9 mouse cellular contexts compared by ENCODE assay signal in genomic region chr17:48362966-48363365, GRCm38 (mm10). TPM values are rescaled to one million over a fixed set of nuclear protein-coding genes. Genes with fewer than 3 reads are reported as not detected.
DNase-seq lines count a peak whose midpoint lies in the region; ATAC-seq lines count a peak whose summit lies in the region.
"Had no signal": no experiment of that assay in that cellular context is flagged by ENCODE, and none has a peak within 500 bp of the region (broad histone marks: within the 10 kb centered on the region; RNA-seq: fewer than 3 reads in every experiment).

No protein-coding gene starts in this region.

- peak; percentile 66 for ATAC-seq in frontal cortex, adult (ENCODE audit: low TSS enrichment)
- ATAC-seq in liver, embryonic 13.5 days (ENCODE audit: low read depth) = no peak
- no peak for ATAC-seq in inflammation-experienced regulatory T-cells, adult 6 months

- no peaks in the 10 kb centered on the region for H3K9me3 ChIP-seq in liver, embryonic 13.5 days (replicated peaks)
- H3K9me3 ChIP-seq: stomach, embryonic 15.5 days had no signal

- H3K27me3 ChIP-seq in liver, embryonic 13.5 days = no peaks in the 10 kb centered on the region
- H3K27me3 ChIP-seq: stomach, embryonic 15.5 days had no signal

- H3K4me3 ChIP-seq in liver, embryonic 13.5 days (replicated peaks) = no peak overlapping the region
- H3K4me3 ChIP-seq: stomach, embryonic 15.5 days had no signal

- peak; percentile 23 for DNase-seq in gastrocnemius, adult 18-20 months (ENCODE audit: low spot score)
- DNase-seq in gastrocnemius, postnatal 36 days = no peak
- DNase-seq in lung, postnatal 36 days = peak; percentile 29
- DNase-seq in lung, adult 18-20 months = no peak
- DNase-seq in liver, embryonic 13.5 days = no peak
- DNase-seq in urinary bladder, adult 2 months (ENCODE audit: low spot score) = no peak

- peak overlapping the region; percentile 3; the same call in 1 of the 2 replicates for H3K27ac ChIP-seq in liver, embryonic 13.5 days
- H3K27ac ChIP-seq: stomach, embryonic 15.5 days had no signal

- no peaks in the 10 kb centered on the region for H3K36me3 ChIP-seq in liver, embryonic 13.5 days
- H3K36me3 ChIP-seq: stomach, embryonic 15.5 days had no signal

- peak overlapping the region; percentile 2; the same call in 1 of the 2 replicates for H3K4me2 ChIP-seq in liver, embryonic 13.5 days
- H3K4me2 ChIP-seq: stomach, embryonic 15.5 days had no signal

- peaks cover 54% of the 10 kb centered on the region for H3K4me1 ChIP-seq in liver, embryonic 13.5 days (replicated peaks)
- H3K4me1 ChIP-seq: stomach, embryonic 15.5 days had no signal

- no peak overlapping the region for H3K9ac ChIP-seq in liver, embryonic 13.5 days
- H3K9ac ChIP-seq: stomach, embryonic 15.5 days had no signal

- WGBS in liver, embryonic 13.5 days (ENCODE audit: insufficient replicate concordance) = 75% methylated on average over 8 of the region's 8 CpGs

- intact Hi-C loops in gastrocnemius, postnatal 36 days (cut with DNase I) = no loop called here

RNA-seq across cellular contexts. Expression of gene Treml1, which starts 3.2 kb away (rescaled TPM):
- under 1 TPM in 1 of 2 experiments, not detected in 1; 0.19 TPM for total RNA-seq in gastrocnemius, adult 18-20 months (2021)
- not detected for total RNA-seq in gastrocnemius, postnatal 36 days (2021)
- 24.1 and 25.5 TPM in 2 replicates for polyA plus RNA-seq in liver, embryonic 13.5 days (2015; fragmentation: Nextera tagmentation; extraction: Ambion mirVana)
- not detected for polyA plus RNA-seq in inflammation-experienced regulatory T-cells, adult 6 months (2017; shearing (Covaris generic))
- 0.07 and 0.11 TPM in 2 replicates for polyA plus RNA-seq in urinary bladder, adult 2 months (2012; rRNA removed)

RNA-seq across cellular contexts. Expression of gene Trem2, which starts 16.8 kb away (rescaled TPM):
- under 1 TPM in 1 of 2 experiments, not detected in 1; 0.97 TPM for total RNA-seq in gastrocnemius, adult 18-20 months (2021)
- total RNA-seq in gastrocnemius, postnatal 36 days (2021) = under 1 TPM; 0.33 to 0.49 TPM
- polyA plus RNA-seq in liver, embryonic 13.5 days (2015; fragmentation: Nextera tagmentation; extraction: Ambion mirVana) = 3.1 and 3.2 TPM in 2 replicates
- polyA plus RNA-seq in inflammation-experienced regulatory T-cells, adult 6 months (2017; shearing (Covaris generic)) = not detected
- 7.6 and 8.8 TPM in 2 replicates for polyA plus RNA-seq in urinary bladder, adult 2 months (2012; rRNA removed)

RNA-seq across cellular contexts. Expression of gene Nfya, which starts 46.7 kb away (rescaled TPM):
- total RNA-seq in gastrocnemius, adult 18-20 months (2021) = 1 to 10 TPM; 5.4 to 7.3 TPM
- 1 to 10 TPM; 4.4 to 6.7 TPM for total RNA-seq in gastrocnemius, postnatal 36 days (2021)
- polyA plus RNA-seq in liver, embryonic 13.5 days (2015; fragmentation: Nextera tagmentation; extraction: Ambion mirVana) = 7.2 and 9.7 TPM in 2 replicates
- polyA plus RNA-seq in inflammation-experienced regulatory T-cells, adult 6 months (2017; shearing (Covaris generic)) = 10 to 100 TPM in 2 of 3 experiments, 1 to 10 TPM in 1; 9.9 to 12.1 (median 11.2) TPM
- 31.7 and 39.2 TPM in 2 replicates for polyA plus RNA-seq in urinary bladder, adult 2 months (2012; rRNA removed)

RNA-seq across cellular contexts. Expression of gene Oard1, which starts 46.8 kb away (rescaled TPM):
- 10 to 100 TPM; 12.3 to 17.4 TPM for total RNA-seq in gastrocnemius, adult 18-20 months (2021)
- 10 to 100 TPM in 1 of 2 experiments, 1 to 10 TPM in 1; 9.2 to 10.6 TPM for total RNA-seq in gastrocnemius, postnatal 36 days (2021)
- polyA plus RNA-seq in liver, embryonic 13.5 days (2015; fragmentation: Nextera tagmentation; extraction: Ambion mirVana) = 58.9 and 61.8 TPM in 2 replicates
- polyA plus RNA-seq in inflammation-experienced regulatory T-cells, adult 6 months (2017; shearing (Covaris generic)) = 100 to 1,000 TPM in 1 of 3 experiments, 10 to 100 TPM in 2; 85.8 to 107 (median 94.9) TPM
- polyA plus RNA-seq in urinary bladder, adult 2 months (2012; rRNA removed) = 38.1 and 42.4 TPM in 2 replicates

RNA-seq across cellular contexts. Expression of gene B430306N03Rik, which starts 47.0 kb away (rescaled TPM):
- total RNA-seq in gastrocnemius, adult 18-20 months (2021) = under 1 TPM in 1 of 2 experiments, not detected in 1; 0.05 TPM
- total RNA-seq in gastrocnemius, postnatal 36 days (2021) = under 1 TPM in 1 of 2 experiments, not detected in 1; 0.07 TPM
- 1.2 and 1.8 TPM in 2 replicates for polyA plus RNA-seq in liver, embryonic 13.5 days (2015; fragmentation: Nextera tagmentation; extraction: Ambion mirVana)
- 1 to 10 TPM in 2 of 3 experiments, not detected in 1; 2.8 to 5.6 TPM for polyA plus RNA-seq in inflammation-experienced regulatory T-cells, adult 6 months (2017; shearing (Covaris generic))
- 0.46 and 0.66 TPM in 2 replicates for polyA plus RNA-seq in urinary bladder, adult 2 months (2012; rRNA removed)

Comparison
In these comparisons a context has a peak if more than half of its experiments do, and no peak if none do; other contexts are left out.
1. DNase-seq: peak in gastrocnemius, adult 18-20 months (single experiment) and lung, postnatal 36 days (single experiment); none in gastrocnemius, postnatal 36 days (0 of 2), lung, adult 18-20 months (0 of 2), liver, embryonic 13.5 days (single experiment) and urinary bladder, adult 2 months (single experiment).
2. RNA of gene Treml1, which starts 3.2 kb away (polyA plus RNA-seq): 24.1 to 25.5 TPM in liver, embryonic 13.5 days; 0.07 to 0.11 TPM in urinary bladder, adult 2 months and not detected in inflammation-experienced regulatory T-cells, adult 6 months; every median in the first group is over 10 times any median in the second.